26 mouse cellular contexts compared by ENCODE assay signal in the genomic region with DNA sequence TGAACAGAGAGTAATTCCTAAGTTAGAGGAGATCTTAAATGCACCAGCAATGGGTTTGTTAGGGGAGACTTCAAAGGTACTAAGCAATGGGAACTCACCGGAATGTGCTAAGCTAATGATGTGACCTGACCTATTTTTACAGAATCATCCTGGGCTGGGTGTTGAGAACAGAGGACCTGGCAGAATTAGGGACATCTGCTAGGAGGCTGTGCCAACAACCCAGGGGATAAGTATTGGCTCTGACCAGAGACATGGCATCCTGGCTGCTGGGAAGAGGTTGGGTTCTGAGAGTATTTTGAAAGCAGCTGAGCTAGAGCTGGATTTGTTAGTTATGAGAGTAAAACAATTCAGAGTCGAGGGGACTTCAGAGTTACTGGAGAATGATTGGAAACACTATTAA. TPM values are rescaled to one million over a fixed set of nuclear protein-coding genes. Genes with fewer than 3 reads are reported as not detected.
A peak's percentile ranks its signal among the peaks of the same experiment; 100 is the strongest.
DNase-seq lines count a peak whose midpoint lies in the region; ATAC-seq and TF ChIP-seq lines count a peak whose summit lies in the region.
"Had no signal": no experiment of that assay in that cellular context is flagged by ENCODE, and none has a peak within 500 bp of the region (broad histone marks: within the 10 kb centered on the region; RNA-seq: fewer than 3 reads in every experiment).

No protein-coding gene starts in this region.

- no peaks in the 10 kb centered on the region for H3K36me3 ChIP-seq in midbrain, postnatal 0 days (ENCODE audit: insufficient read depth, low read length)
- no peaks in the 10 kb centered on the region for H3K36me3 ChIP-seq in midbrain, embryonic 10.5 days
- no peaks in the 10 kb centered on the region for H3K36me3 ChIP-seq in kidney, adult 2 months (ENCODE audit: control insufficient read depth, insufficient read depth, low read length)
- H3K36me3 ChIP-seq: embryonic facial prominence, embryonic 13.5 days; G1E; heart, embryonic 12.5 days; hindbrain, embryonic 10.5 days; kidney, embryonic 15.5 days; limb, embryonic 10.5 days; midbrain, embryonic 12.5 days had no signal

- no peak for TF ChIP-seq CTCF in midbrain, postnatal 0 days (IDR thresholded peaks at IDR 0.05)
- TF ChIP-seq CTCF in gastrocnemius, adult 2 months (IDR thresholded peaks at IDR 0.05) = no peak
- TF ChIP-seq CTCF in kidney, adult 2 months (conservative IDR thresholded peaks at IDR 0.05; ENCODE audit: insufficient read depth, insufficient read length, low read depth, low read length) = no peak

- no peak for TF ChIP-seq POLR2A in kidney, adult 2 months (IDR thresholded peaks at IDR 0.05; ENCODE audit: low read depth, low read length)

- H3K4me3 ChIP-seq in midbrain, postnatal 0 days (ENCODE audit: low read depth, low read length) = no peak overlapping the region
- no peak overlapping the region for H3K4me3 ChIP-seq in midbrain, embryonic 10.5 days
- no peak overlapping the region for H3K4me3 ChIP-seq in gastrocnemius, adult 2 months
- H3K4me3 ChIP-seq in kidney, adult 2 months (ENCODE audit: insufficient read depth, low read depth, low read length) = no peak overlapping the region
- H3K4me3 ChIP-seq: embryonic facial prominence, embryonic 13.5 days; forebrain, embryonic 13.5 days; heart, embryonic 12.5 days; hindbrain, embryonic 10.5 days; kidney, embryonic 15.5 days; left cerebral cortex, adult 2 months; limb, embryonic 10.5 days; midbrain, embryonic 12.5 days had no signal

- peak; percentile 34 for DNase-seq in midbrain, postnatal 0 days (ENCODE audit: low spot score)
- DNase-seq in midbrain, embryonic 10.5 days (ENCODE audit: low spot score) = no peak
- peak; percentile 90 for DNase-seq in cerebellum, adult 11 months
- peak; percentile 97 for DNase-seq in cerebellum, adult 9-11 months
- no peak for DNase-seq in gastrocnemius, adult 2 months
- no peak for DNase-seq in kidney, adult 2 months
- DNase-seq in T-cell, adult 2 months (ENCODE audit: low spot score) = no peak
- DNase-seq: adrenal gland, postnatal 10 days; B cell, adult 2 months; embryo, embryonic 11 days; heart, postnatal 10 days; liver; liver, postnatal 0 days; thymus, postnatal 36 days had no signal

- H3K27me3 ChIP-seq in midbrain, postnatal 0 days (ENCODE audit: insufficient read depth, low read length) = no peaks in the 10 kb centered on the region
- H3K27me3 ChIP-seq in midbrain, embryonic 10.5 days (ENCODE audit: low read depth, poor library complexity, severe bottlenecking) = no peaks in the 10 kb centered on the region
- no peaks in the 10 kb centered on the region for H3K27me3 ChIP-seq in kidney, adult 2 months (replicated peaks; ENCODE audit: control insufficient read depth, insufficient read depth, low read length)
- H3K27me3 ChIP-seq: CH12.LX; embryonic facial prominence, embryonic 13.5 days; forebrain, embryonic 13.5 days; heart, embryonic 12.5 days; kidney, embryonic 15.5 days; midbrain, embryonic 12.5 days had no signal

- intact Hi-C loops in gastrocnemius, adult 2 months (cut with DNase I) = no loop called here

- ATAC-seq in midbrain, postnatal 0 days (ENCODE audit: low FRiP score) = no peak
- ATAC-seq: forebrain, embryonic 13.5 days; intestine, postnatal 0 days; liver, postnatal 0 days; lung, postnatal 0 days had no signal

- no peak overlapping the region for H3K9ac ChIP-seq in midbrain, postnatal 0 days (replicated peaks; ENCODE audit: low read length, poor library complexity, severe bottlenecking)
- H3K9ac ChIP-seq: embryonic facial prominence, embryonic 13.5 days; forebrain, embryonic 13.5 days; heart, embryonic 12.5 days; kidney, embryonic 15.5 days; liver, postnatal 0 days; midbrain, embryonic 12.5 days had no signal

- no peaks in the 10 kb centered on the region for H3K4me1 ChIP-seq in midbrain, postnatal 0 days (ENCODE audit: insufficient read depth, low read length)
- peaks cover 14% of the 10 kb centered on the region for H3K4me1 ChIP-seq in midbrain, embryonic 10.5 days
- H3K4me1 ChIP-seq in kidney, adult 2 months (ENCODE audit: control insufficient read depth, insufficient read depth, low read length) = 0 out of 2 replicates have a peak, but pooled peaks cover 3% of the 10 kb centered on the region

- H3K9me3 ChIP-seq in midbrain, postnatal 0 days (ENCODE audit: low read length) = no peaks in the 10 kb centered on the region
- H3K9me3 ChIP-seq in midbrain, embryonic 10.5 days (replicated peaks) = no peaks in the 10 kb centered on the region
- H3K9me3 ChIP-seq: embryonic facial prominence, embryonic 13.5 days; forebrain, embryonic 13.5 days; heart, embryonic 12.5 days; hindbrain, embryonic 10.5 days; kidney, embryonic 15.5 days; limb, embryonic 10.5 days; midbrain, embryonic 12.5 days had no signal

- H3K4me2 ChIP-seq in midbrain, postnatal 0 days (ENCODE audit: low read depth, low read length, poor library complexity, severe bottlenecking) = no peak overlapping the region
- H3K4me2 ChIP-seq: embryonic facial prominence, embryonic 13.5 days; forebrain, embryonic 13.5 days; heart, embryonic 12.5 days; kidney, embryonic 15.5 days; midbrain, embryonic 12.5 days had no signal

- WGBS in midbrain, postnatal 0 days = 87% methylated on average over 2 of the region's 2 CpGs
- WGBS in midbrain, embryonic 10.5 days = 87% methylated on average over 2 of the region's 2 CpGs
- WGBS in kidney, adult 2 months = 95% methylated on average over 2 of the region's 2 CpGs

- H3K27ac ChIP-seq in midbrain, postnatal 0 days (ENCODE audit: low read depth, low read length) = no peak overlapping the region
- no peak overlapping the region for H3K27ac ChIP-seq in midbrain, embryonic 10.5 days (replicated peaks)
- no peak overlapping the region for H3K27ac ChIP-seq in gastrocnemius, adult 2 months
- no peak overlapping the region for H3K27ac ChIP-seq in kidney, adult 2 months (ENCODE audit: insufficient read depth, low read depth, low read length)
- H3K27ac ChIP-seq: embryonic facial prominence, embryonic 13.5 days; forebrain, embryonic 13.5 days; hindbrain, embryonic 10.5 days; kidney, embryonic 15.5 days; left cerebral cortex, adult 2 months; limb, embryonic 10.5 days; midbrain, embryonic 12.5 days had no signal

RNA-seq across cellular contexts. Expression of a gene that starts 40.5 kb away (rescaled TPM):
- 31.8 and 36.4 TPM in 2 replicates for total RNA-seq in midbrain, postnatal 0 days (2014; rRNA removed)
- polyA plus RNA-seq in midbrain, postnatal 0 days (2015; fragmentation: Nextera tagmentation; extraction: Ambion mirVana) = 18.0 and 21.4 TPM in 2 replicates
- 17.3 and 20.0 TPM in 2 replicates for polyA plus RNA-seq in midbrain, embryonic 10.5 days (2016; fragmentation: Nextera tagmentation; extraction: Ambion mirVana)
- 1 to 10 TPM; 1.0 to 1.3 TPM for total RNA-seq in gastrocnemius, adult 2 months (2021)
- 22.8 and 24.8 TPM in 2 replicates for polyA plus RNA-seq in kidney, adult 2 months (2012; rRNA removed)
- total RNA-seq: CH12.LX had no signal
- polyA plus RNA-seq: G1E had no signal

Comparison
In these comparisons a context has a peak if more than half of its experiments do, and no peak if none do; other contexts are left out.
1. DNase-seq: peak in midbrain, postnatal 0 days (single experiment), cerebellum, adult 11 months (single experiment) and cerebellum, adult 9-11 months (single experiment); none in midbrain, embryonic 10.5 days (single experiment), gastrocnemius, adult 2 months (single experiment), kidney, adult 2 months (single experiment) and T-cell, adult 2 months (single experiment).